Mouse (Mus musculus) G1E (cell line): Measurements from ENCODE around the gene Aagab. TPM values are rescaled to one million over a fixed set of nuclear protein-coding genes. Genes with fewer than 3 reads are reported as not detected.

ENCODE experiments used
- ATAC-seq: 2 replicates; pipeline ENCODE4 v1.8.0; 2016; ENCODE audit warnings: mild to moderate bottlenecking; ENCODE audit not compliant: insufficient number of reproducible peaks, poor library complexity, low FRiP score, severe bottlenecking; ENCODE audit errors: extremely low read depth
- DNase-seq: peaks from one replicate; pipeline ENCODE4 v3.0.0; 2012; ENCODE audit warnings: low spot score
- H3K27me3 ChIP-seq: 2 replicates; pipeline ENCODE4 v1.6.1; 2012; ENCODE audit warnings: mild to moderate bottlenecking, low read length, inconsistent platforms; ENCODE audit not compliant: insufficient read depth
- H3K36me3 ChIP-seq: replicated peaks from 2 replicates; pipeline ENCODE3; 2012; ENCODE audit warnings: mild to moderate bottlenecking, inconsistent platforms
- H3K4me1 ChIP-seq: 2 replicates; pipeline ENCODE4 v1.6.1; 2012; ENCODE audit warnings: low read depth, low read length, inconsistent platforms, mixed read lengths; ENCODE audit not compliant: insufficient read depth
- H3K4me3 ChIP-seq: 2 replicates; pipeline ENCODE4 v1.5.1; 2012; ENCODE audit warnings: low read depth, mild to moderate bottlenecking, inconsistent platforms, low read length, moderate library complexity, mixed read lengths
- H3K9me3 ChIP-seq: replicated peaks from 2 replicates; pipeline ENCODE4 v1.6.1; 2012; ENCODE audit warnings: inconsistent platforms
- CTCF ChIP-seq: IDR thresholded peaks from 2 replicates; pipeline ENCODE4 v1.5.1; 2012; ENCODE audit warnings: low read depth, low read length, inconsistent platforms, mixed read lengths
- GATA1 ChIP-seq: IDR thresholded peaks from 2 replicates; pipeline ENCODE4 v1.6.1; 2012; ENCODE audit warnings: borderline replicate concordance, low read length, inconsistent platforms, mixed read lengths
- GATA2 ChIP-seq: IDR thresholded peaks from 2 replicates; pipeline ENCODE4 v1.6.1; 2012; ENCODE audit warnings: low read depth, low read length, inconsistent platforms, borderline replicate concordance
- POLR2AphosphoS5 ChIP-seq: IDR thresholded peaks from 2 replicates; pipeline ENCODE4 v1.6.1; 2012; ENCODE audit warnings: low read depth, low read length, inconsistent platforms; ENCODE audit not compliant: insufficient replicate concordance
- TAL1 ChIP-seq: conservative IDR thresholded peaks from 2 replicates; pipeline ENCODE4 v1.6.1; 2012; ENCODE audit warnings: low read depth, low read length, inconsistent platforms, mixed read lengths
- polyA plus RNA-seq: library from polyadenylated mRNA; stranded (reverse); fragments of >175 nt; gene quantifications from 2 replicates; pipeline ENCODE4 v1.2.3, GENCODE M21; 2012
- total RNA-seq, 2 experiments: library from RNA; stranded (forward) in 1 of 2; stranded (reverse) in 1 of 2; fragments of 200-1000 nt in 1 of 2; fragments of >200 nt in 1 of 2; fragmentation: Nextera tagmentation in 1 of 2; gene quantifications; 2 replicates each; pipeline ENCODE4 v1.2.3; 2014 to 2017

Aagab gene
- total and polyA plus RNA-seq, 3 experiments: 5.0 to 27.5 (median 16.9) TPM

DNA sequence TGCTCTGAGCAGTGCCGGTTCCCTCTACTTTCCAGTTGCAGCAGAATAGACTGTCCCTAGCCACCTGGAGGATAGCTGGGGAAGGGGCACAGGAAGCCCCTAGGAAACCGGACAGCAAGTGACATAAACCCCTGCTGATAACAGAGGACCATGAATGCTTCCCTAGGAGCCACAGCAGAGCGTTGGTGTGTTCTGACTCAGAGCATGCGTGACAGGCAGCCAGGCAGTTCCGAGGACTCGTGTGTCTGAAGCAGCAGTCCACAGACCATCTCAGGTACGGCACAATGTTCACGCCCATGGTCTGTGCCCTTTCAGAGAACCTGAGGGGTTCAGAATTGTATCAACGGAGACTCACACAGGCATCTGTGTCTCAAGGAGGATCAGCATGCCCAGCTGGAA is 46.1 kb downstream of the Aagab start:
- Histone ChIP-seq H3K4me3 (no peak overlapping the region), H3K36me3 (peaks cover 53% of the 10 kb centered on the region), H3K4me1 (no peaks in the 10 kb centered on the region), H3K27me3 (peaks cover 18% of the 10 kb centered on the region; the same call in 1 of the 2 replicates), H3K9me3 (no peaks in the 10 kb centered on the region)
- ATAC-seq (no peak), DNase-seq (no peak)
- TF ChIP-seq POLR2AphosphoS5: no peak
- no peak for TF ChIP-seq TAL1
- TF ChIP-seq GATA2: no peak
- no peak for TF ChIP-seq GATA1
- TF ChIP-seq CTCF: no peak

DNA sequence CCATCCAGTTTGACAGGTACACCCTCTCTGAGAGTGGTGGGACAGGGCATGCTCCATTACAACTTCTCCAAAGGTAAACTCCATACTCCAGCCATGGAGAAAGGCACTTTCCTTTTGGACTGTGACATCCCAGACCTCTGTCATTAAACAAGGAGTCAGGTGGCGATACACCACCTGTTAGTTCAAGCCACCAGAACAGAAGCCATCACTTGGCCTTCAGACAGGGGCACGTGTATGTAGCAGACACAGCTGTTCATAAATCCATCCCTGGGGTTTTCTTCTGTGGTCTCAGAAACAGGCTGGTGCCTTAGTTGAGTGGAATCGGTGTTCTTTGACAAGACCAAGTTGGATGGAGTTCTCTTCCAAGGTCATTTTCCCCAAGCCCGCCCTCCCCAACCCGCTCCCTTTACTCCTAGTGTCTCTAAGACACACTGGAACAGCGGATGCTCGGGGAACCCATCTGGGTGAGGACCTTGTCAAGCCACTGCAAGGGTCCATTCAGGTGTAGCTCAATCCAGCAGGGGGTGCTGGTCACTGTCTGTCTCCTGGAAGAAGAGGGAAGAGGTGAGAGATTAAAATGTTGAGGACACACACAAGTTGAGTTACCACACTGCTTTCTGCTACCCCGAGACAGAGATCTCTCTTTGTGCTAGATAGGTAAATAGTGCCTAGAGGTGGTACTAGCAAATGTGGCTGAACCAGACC is 47.5 kb downstream of the Aagab start:
- no peak for ATAC-seq
- no peak overlapping the region for H3K4me3 ChIP-seq
- no peak for DNase-seq
- peaks cover 43% of the 10 kb centered on the region for H3K36me3 ChIP-seq
- H3K4me1 ChIP-seq: no peaks in the 10 kb centered on the region
- TF ChIP-seq CTCF (no peak), GATA2 (no peak), TAL1 (no peak), GATA1 (no peak), POLR2AphosphoS5 (no peak)
- no peaks in the 10 kb centered on the region for H3K9me3 ChIP-seq
- H3K27me3 ChIP-seq: peaks cover 23% of the 10 kb centered on the region; the same call in 1 of the 2 replicates

GRCm38 (mm10) chr9:63650905-63651304 is 48.4 kb downstream of the Aagab start:
- Histone ChIP-seq H3K27me3 (peaks cover 28% of the 10 kb centered on the region), H3K36me3 (peaks cover 39% of the 10 kb centered on the region), H3K4me3 (no peak overlapping the region), H3K4me1 (no peaks in the 10 kb centered on the region), H3K9me3 (no peaks in the 10 kb centered on the region)
- TF ChIP-seq POLR2AphosphoS5: no peak
- TF ChIP-seq GATA2: no peak
- TF ChIP-seq TAL1: no peak
- no peak for TF ChIP-seq GATA1
- no peak for TF ChIP-seq CTCF
- ATAC-seq: no peak
- DNase-seq: no peak

DNA sequence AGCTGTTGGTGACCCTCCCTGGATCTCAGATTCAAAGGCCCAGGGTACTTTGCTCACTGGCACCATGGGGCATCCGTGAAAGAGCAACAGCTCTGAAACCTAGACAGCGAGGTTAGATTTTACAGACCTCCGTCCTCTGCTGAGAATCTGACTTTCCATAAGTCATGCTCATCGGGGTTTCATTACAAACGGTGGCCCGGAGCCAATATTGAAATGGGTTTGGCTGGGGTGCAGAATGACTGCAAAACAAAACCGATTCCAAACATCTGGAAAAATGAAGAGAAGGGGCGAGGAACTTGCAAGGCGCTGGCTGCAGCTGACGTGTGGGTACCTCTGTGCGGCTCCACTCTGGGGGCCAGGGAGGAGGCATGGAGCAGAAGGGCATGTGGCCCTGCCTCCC is 49.1 kb downstream of the Aagab start:
- TF ChIP-seq GATA1: no peak
- TF ChIP-seq CTCF: no peak
- no peak for TF ChIP-seq POLR2AphosphoS5
- TF ChIP-seq TAL1: no peak
- no peaks in the 10 kb centered on the region for H3K4me1 ChIP-seq
- H3K9me3 ChIP-seq: no peaks in the 10 kb centered on the region
- H3K4me3 ChIP-seq: no peak overlapping the region
- H3K36me3 ChIP-seq: peaks cover 33% of the 10 kb centered on the region
- DNase-seq (no peak), ATAC-seq (no peak)
- H3K27me3 ChIP-seq: peaks cover 30% of the 10 kb centered on the region

DNA sequence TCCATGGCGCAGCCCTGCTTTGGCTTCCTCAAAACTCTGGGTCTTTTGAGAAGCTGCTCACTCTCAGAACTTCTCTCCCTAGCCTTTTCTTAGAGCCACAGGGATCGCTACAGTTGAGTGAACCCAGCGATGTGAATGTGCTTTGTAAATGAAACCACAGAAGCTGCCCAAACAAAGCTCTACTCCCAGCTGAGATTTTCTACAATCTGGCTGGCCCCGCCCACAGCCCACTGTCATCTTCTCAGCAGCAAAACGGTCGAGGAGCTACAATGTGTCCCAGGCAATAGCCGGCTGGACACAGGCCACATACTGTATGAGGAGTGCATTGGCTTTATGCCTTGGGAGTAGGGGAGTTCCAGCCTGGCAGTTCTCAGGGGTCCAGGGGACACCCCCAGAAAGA is 51.2 kb downstream of the Aagab start:
- Histone ChIP-seq H3K4me1 (no peaks in the 10 kb centered on the region), H3K27me3 (peaks cover 43% of the 10 kb centered on the region), H3K9me3 (no peaks in the 10 kb centered on the region), H3K4me3 (no peak overlapping the region), H3K36me3 (peaks cover 31% of the 10 kb centered on the region)
- ATAC-seq: no peak
- TF ChIP-seq TAL1 (no peak), CTCF (no peak), GATA2 (no peak), GATA1 (no peak), POLR2AphosphoS5 (no peak)
- no peak for DNase-seq

DNA sequence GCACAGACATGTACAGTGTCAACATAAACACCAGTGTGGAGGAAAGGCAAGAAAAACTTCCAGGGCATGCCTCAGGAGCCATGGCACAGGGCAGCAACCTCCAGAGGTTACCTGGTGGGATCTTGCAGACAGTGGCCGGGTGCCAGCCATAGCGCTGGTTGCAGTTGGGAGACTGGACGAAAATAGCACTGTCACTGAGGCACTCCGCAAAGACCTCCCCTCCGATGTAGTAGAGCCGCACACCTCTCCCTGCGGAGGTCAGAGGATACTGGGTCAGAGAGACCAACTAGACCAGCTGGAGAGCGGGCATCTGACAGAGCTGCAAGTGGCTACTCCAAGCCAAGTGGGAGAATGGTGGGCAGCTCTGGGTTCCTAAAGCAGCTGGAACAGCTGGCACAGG is 52.1 kb downstream of the Aagab start:
- DNase-seq: no peak

More for the DNA sequence above, 52.1 kb downstream of the Aagab start:
- TF ChIP-seq CTCF (no peak), POLR2AphosphoS5 (no peak), GATA1 (no peak), GATA2 (no peak), TAL1 (no peak)
- Histone ChIP-seq H3K27me3 (peaks cover 49% of the 10 kb centered on the region), H3K9me3 (no peaks in the 10 kb centered on the region), H3K36me3 (peaks cover 29% of the 10 kb centered on the region), H3K4me1 (no peaks in the 10 kb centered on the region), H3K4me3 (no peak overlapping the region)
- ATAC-seq: no peak
